In the genomic region with DNA sequence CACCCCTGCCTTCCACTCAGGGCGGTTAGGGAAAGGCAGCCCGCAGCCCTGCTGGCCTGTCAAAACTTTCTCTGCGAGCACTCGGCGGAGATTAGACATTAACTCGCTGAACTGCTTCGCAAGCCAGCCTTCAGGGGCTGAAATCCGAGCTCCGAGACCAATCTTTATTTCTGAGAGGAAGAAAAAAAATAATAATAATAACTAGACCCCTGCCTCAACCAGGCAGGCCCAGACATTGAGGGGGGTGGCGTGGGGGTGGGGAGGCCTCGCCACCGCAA, we compare ENCODE assay signal across 8 mouse cellular contexts. TPM values are rescaled to one million over a fixed set of nuclear protein-coding genes. Genes with fewer than 3 reads are reported as not detected.
DNase-seq lines count a peak whose midpoint lies in the region; ATAC-seq and TF ChIP-seq lines count a peak whose summit lies in the region.

No protein-coding gene starts in this region.

- no peaks in the 10 kb centered on the region for H3K9me3 ChIP-seq in embryonic facial prominence, embryonic 13.5 days
- H3K9me3 ChIP-seq in intestine, embryonic 15.5 days, result no peaks in the 10 kb centered on the region
- no peaks in the 10 kb centered on the region for H3K9me3 ChIP-seq in lung, postnatal 0 days (ENCODE audit: low read length)

- peak overlapping the region; percentile 97 for H3K9ac ChIP-seq in embryonic facial prominence, embryonic 13.5 days
- H3K9ac ChIP-seq in intestine, embryonic 15.5 days, result peak overlapping the region; percentile 96
- H3K9ac ChIP-seq in lung, postnatal 0 days (replicated peaks; ENCODE audit: low read depth), result peak overlapping the region; percentile 97

- intact Hi-C loops in gastrocnemius, postnatal 36 days (cut with DNase I), result loop anchor here (2.0 to 5.0 kb wide), 2 partner anchors 29 to 41 kb away; no protein-coding TSS in a partner anchor

- peaks cover 44% of the 10 kb centered on the region for H3K4me1 ChIP-seq in embryonic facial prominence, embryonic 13.5 days
- H3K4me1 ChIP-seq in intestine, embryonic 15.5 days (replicated peaks), result peaks cover 26% of the 10 kb centered on the region
- H3K4me1 ChIP-seq in lung, postnatal 0 days (ENCODE audit: insufficient read depth, low read depth, low read length), result peaks cover 25% of the 10 kb centered on the region; the same call in 1 of the 2 replicates

- no peak for TF ChIP-seq CTCF in lung, postnatal 0 days (IDR thresholded peaks at IDR 0.05)

- WGBS in embryonic facial prominence, embryonic 13.5 days, result 1% methylated on average over 12 of the region's 12 CpGs
- under 1% methylated on average over 12 of the region's 12 CpGs for whole genome bisulfite sequencing in intestine, embryonic 15.5 days
- WGBS in lung, postnatal 0 days, result 2% methylated on average over 12 of the region's 12 CpGs

- H3K27ac ChIP-seq in embryonic facial prominence, embryonic 13.5 days, result peak overlapping the region; percentile 99
- peak overlapping the region; percentile 99 for H3K27ac ChIP-seq in intestine, embryonic 15.5 days
- H3K27ac ChIP-seq in lung, postnatal 0 days (ENCODE audit: low read length), result peak overlapping the region; percentile 98

- H3K36me3 ChIP-seq in embryonic facial prominence, embryonic 13.5 days, result no peaks in the 10 kb centered on the region
- no peaks in the 10 kb centered on the region for H3K36me3 ChIP-seq in intestine, embryonic 15.5 days
- H3K36me3 ChIP-seq in lung, postnatal 0 days (ENCODE audit: insufficient read depth, low read length), result no peaks in the 10 kb centered on the region

- H3K4me3 ChIP-seq in embryonic facial prominence, embryonic 13.5 days, result peak overlapping the region; percentile 89
- peak overlapping the region; percentile 98 for H3K4me3 ChIP-seq in intestine, embryonic 15.5 days (replicated peaks)
- H3K4me3 ChIP-seq in lung, postnatal 0 days (ENCODE audit: low read depth, low read length), result peak overlapping the region; percentile 98

- peak overlapping the region; percentile 82 for H3K4me2 ChIP-seq in embryonic facial prominence, embryonic 13.5 days
- H3K4me2 ChIP-seq in intestine, embryonic 15.5 days (replicated peaks), result peak overlapping the region; percentile 89
- peak overlapping the region; percentile 78 for H3K4me2 ChIP-seq in lung, postnatal 0 days (replicated peaks; ENCODE audit: low read depth, low read length)

- no peak for ATAC-seq in embryonic facial prominence, embryonic 13.5 days (ENCODE audit: insufficient number of reproducible peaks, insufficient read depth, low FRiP score, low TSS enrichment, low read depth)
- peak; percentile 46 for ATAC-seq in intestine, embryonic 15.5 days
- no peak for ATAC-seq in lung, postnatal 0 days

- no peak for TF ChIP-seq EP300 in lung, postnatal 0 days (IDR thresholded peaks at IDR 0.05)

- no peaks in the 10 kb centered on the region for H3K27me3 ChIP-seq in embryonic facial prominence, embryonic 13.5 days
- no peaks in the 10 kb centered on the region for H3K27me3 ChIP-seq in intestine, embryonic 15.5 days (replicated peaks)
- no peaks in the 10 kb centered on the region for H3K27me3 ChIP-seq in lung, postnatal 0 days (replicated peaks; ENCODE audit: insufficient read depth, low read length)

- peak; percentile 7 for DNase-seq in thymus, postnatal 14 days
- no peak for DNase-seq in thymus, adult 18-20 months
- peak; percentile 61 for DNase-seq in lung, postnatal 0 days (ENCODE audit: low spot score)
- peak; percentile 62 for DNase-seq in testis, postnatal 10 days (ENCODE audit: low spot score)
- no peak for DNase-seq in cerebellum, adult 8-10 months
- DNase-seq in gastrocnemius, postnatal 36 days, result no peak

RNA-seq across cellular contexts. Expression of gene Macf1, which starts 20.5 kb away (rescaled TPM):
- polyA plus RNA-seq in embryonic facial prominence, embryonic 13.5 days (2015; fragmentation: Nextera tagmentation; extraction: Ambion mirVana), result 46.3 and 47.0 TPM in 2 replicates
- 28.0 and 28.9 TPM in 2 replicates for polyA plus RNA-seq in intestine, embryonic 15.5 days (2015; fragmentation: Nextera tagmentation; extraction: Ambion mirVana)
- 181 and 221 TPM in 2 replicates for polyA plus RNA-seq in lung, postnatal 0 days (2015; fragmentation: Nextera tagmentation; extraction: Ambion mirVana)
- 10 to 100 TPM; 49.0 to 51.9 TPM for total RNA-seq in gastrocnemius, postnatal 36 days (2021)

RNA-seq across cellular contexts. Expression of gene Ndufs5, which starts 54.4 kb away (rescaled TPM):
- polyA plus RNA-seq in embryonic facial prominence, embryonic 13.5 days (2015; fragmentation: Nextera tagmentation; extraction: Ambion mirVana), result 324 and 340 TPM in 2 replicates
- 304 and 312 TPM in 2 replicates for polyA plus RNA-seq in intestine, embryonic 15.5 days (2015; fragmentation: Nextera tagmentation; extraction: Ambion mirVana)
- polyA plus RNA-seq in lung, postnatal 0 days (2015; fragmentation: Nextera tagmentation; extraction: Ambion mirVana), result 246 and 263 TPM in 2 replicates
- 100 to 1,000 TPM; 246 to 272 TPM for total RNA-seq in gastrocnemius, postnatal 36 days (2021)

Comparison
In these comparisons a context has a peak if more than half of its experiments do, and no peak if none do; other contexts are left out.
1. DNase-seq: peak in thymus, postnatal 14 days (single experiment), lung, postnatal 0 days (single experiment) and testis, postnatal 10 days (single experiment); none in thymus, adult 18-20 months (0 of 2), cerebellum, adult 8-10 months (single experiment) and gastrocnemius, postnatal 36 days (0 of 2).
2. Peak in every context shown above with its lines, with median percentiles within 50 percentile points of each other: H3K27ac ChIP-seq, H3K4me2 ChIP-seq, H3K4me3 ChIP-seq and H3K9ac ChIP-seq.